Mouse (Mus musculus) stomach, postnatal 0 days (tissue): Measurements from ENCODE around the gene Dctd. TPM values are rescaled to one million over a fixed set of nuclear protein-coding genes. Genes with fewer than 3 reads are reported as not detected.
"Not testable (repeated sequence)": the region's sequence is repeated elsewhere in the genome, so short reads cannot be mapped to it uniquely, and the experiment has no call there.

Source experiments
- ATAC-seq: fragments of 200-750 bp; cut with Nextera tagmentation; 2 replicates; pipeline ENCODE4 v1.8.0; 2017; ENCODE audit not compliant: low FRiP score, low TSS enrichment
- DNase-seq: peaks from one replicate; pipeline ENCODE4 v3.0.0-alpha.2; 2016; ENCODE audit warnings: low spot score
- H3K27ac ChIP-seq: fragments of 300-500 bp; sonication (generic); replicated peaks from 2 replicates; pipeline ENCODE4 v1.5.1; 2014; ENCODE audit warnings: mild to moderate bottlenecking, control low read depth
- H3K27me3 ChIP-seq: fragments of 300-500 bp; sonication (generic); 2 replicates; pipeline ENCODE4 v1.6.1; 2014; ENCODE audit warnings: low read length; ENCODE audit not compliant: control insufficient read depth, insufficient read depth
- H3K36me3 ChIP-seq: fragments of 300-500 bp; sonication (generic); 2 replicates; pipeline ENCODE4 v1.6.1; 2014; ENCODE audit warnings: low read length, mixed read lengths; ENCODE audit not compliant: control insufficient read depth, insufficient read depth
- H3K4me1 ChIP-seq: fragments of 300-500 bp; sonication (generic); replicated peaks from 2 replicates; pipeline ENCODE4 v1.6.1; 2014; ENCODE audit warnings: antibody characterized with exemption; ENCODE audit not compliant: control insufficient read depth, insufficient read depth
- H3K4me2 ChIP-seq: fragments of 300-500 bp; sonication (generic); replicated peaks from 2 replicates; pipeline ENCODE4 v1.6.1; 2014; ENCODE audit warnings: low read depth, mild to moderate bottlenecking, control low read depth, moderate library complexity
- H3K4me3 ChIP-seq: fragments of 300-500 bp; sonication (generic); 2 replicates; pipeline ENCODE4 v1.5.1; 2014; ENCODE audit warnings: low read depth, low read length, control low read depth
- H3K9ac ChIP-seq: fragments of 300-500 bp; sonication (generic); 2 replicates; pipeline ENCODE4 v1.6.1; 2014; ENCODE audit warnings: mild to moderate bottlenecking, low read length, control low read depth, mixed read lengths
- H3K9me3 ChIP-seq: fragments of 300-500 bp; sonication (generic); 2 replicates; pipeline ENCODE4 v1.6.1; 2016; ENCODE audit warnings: low read length; ENCODE audit not compliant: control insufficient read depth
- CTCF ChIP-seq: IDR thresholded peaks from 2 replicates; pipeline ENCODE4 v1.5.1; 2016; ENCODE audit warnings: antibody characterized with exemption, low read depth, mild to moderate bottlenecking, moderate library complexity
- EP300 ChIP-seq: optimal IDR thresholded peaks from 2 replicates; pipeline ENCODE3; 2016; ENCODE audit warnings: antibody characterized with exemption
- WGBS: fragments of 180-500 bp; shearing (Covaris S2); extraction: QIAGEN DNeasy Blood & Tissue Kit; methylation state at CpG from one replicate; pipeline ENCODE4 v1.1.7; 2014; 5-methylcytosine and 5-hydroxymethylcytosine counted together
- polyA plus RNA-seq: library from polyadenylated mRNA; unstranded; fragments of >200 nt; fragmentation: Nextera tagmentation; extraction: Ambion mirVana; gene quantifications from 2 replicates; pipeline ENCODE4 v1.2.1, GENCODE M21; 2015

Dctd gene
- polyA plus RNA-seq, 1 experiment from 2014 or later = 8.4 TPM

- no peak for TF ChIP-seq CTCF
- no peak for TF ChIP-seq EP300
- DNase-seq (no peak), ATAC-seq (no peak)
- Histone ChIP-seq H3K4me1 (no peaks in the 10 kb centered on the region), H3K4me3 (no peak overlapping the region), H3K27ac (no peak overlapping the region), H3K36me3 (no peaks in the 10 kb centered on the region), H3K9me3 (no peaks in the 10 kb centered on the region), H3K27me3 (no peaks in the 10 kb centered on the region), H3K9ac (no peak overlapping the region), H3K4me2 (no peak overlapping the region)
- 88% methylated on average over 1 of the region's 1 CpGs for WGBS
Observed at GRCm38 (mm10) chr8:48177876-48178275, 79.0 kb downstream of the Dctd start.

GRCm38 (mm10) chr8:48178993-48179392, 80.1 kb downstream of the Dctd start:
- no peak for DNase-seq
- TF ChIP-seq EP300 (no peak), CTCF (no peak)
- 51% methylated on average over 4 of the region's 4 CpGs for WGBS

GRCm38 (mm10) chr8:48180146-48180545, 81.3 kb downstream of the Dctd start:
- DNase-seq, H3K9me3 ChIP-seq, H3K9ac ChIP-seq, ATAC-seq, H3K4me2 ChIP-seq, H3K36me3 ChIP-seq, H3K27me3 ChIP-seq, H3K27ac ChIP-seq, H3K4me1 ChIP-seq, H3K4me3 ChIP-seq: not testable (repeated sequence)
- WGBS = 91% methylated on average over 9 of the region's 9 CpGs

More at GRCm38 (mm10) chr8:48178993-48179392, 80.1 kb downstream of the Dctd start:
- no peaks in the 10 kb centered on the region for H3K4me1 ChIP-seq
- no peak overlapping the region for H3K27ac ChIP-seq
- H3K9ac ChIP-seq = no peak overlapping the region
- no peaks in the 10 kb centered on the region for H3K9me3 ChIP-seq
- no peaks in the 10 kb centered on the region for H3K36me3 ChIP-seq
- H3K27me3 ChIP-seq = no peaks in the 10 kb centered on the region
- no peak overlapping the region for H3K4me3 ChIP-seq
- H3K4me2 ChIP-seq = no peak overlapping the region
- ATAC-seq = no peak

GRCm38 (mm10) chr8:48181000-48181399, 82.1 kb downstream of the Dctd start:
- no peaks in the 10 kb centered on the region for H3K9me3 ChIP-seq

GRCm38 (mm10) chr8:48183758-48184157, 84.9 kb downstream of the Dctd start:
- no peaks in the 10 kb centered on the region for H3K4me1 ChIP-seq
- DNase-seq (no peak), ATAC-seq (no peak)
- H3K4me3 ChIP-seq = no peak overlapping the region
- no peak overlapping the region for H3K4me2 ChIP-seq
- no peak overlapping the region for H3K9ac ChIP-seq
- no peak overlapping the region for H3K27ac ChIP-seq
- H3K36me3 ChIP-seq = no peaks in the 10 kb centered on the region
- WGBS = 87% methylated on average over 7 of the region's 7 CpGs
- no peak for TF ChIP-seq EP300
- no peak for TF ChIP-seq CTCF
- no peaks in the 10 kb centered on the region for H3K27me3 ChIP-seq
- no peaks in the 10 kb centered on the region for H3K9me3 ChIP-seq

More at GRCm38 (mm10) chr8:48181000-48181399, 82.1 kb downstream of the Dctd start:
- H3K27me3 ChIP-seq = no peaks in the 10 kb centered on the region
- H3K9ac ChIP-seq = no peak overlapping the region
- TF ChIP-seq EP300 = no peak
- TF ChIP-seq CTCF = no peak
- ATAC-seq (no peak), DNase-seq (no peak)
- no peak overlapping the region for H3K4me2 ChIP-seq
- no peaks in the 10 kb centered on the region for H3K4me1 ChIP-seq
- H3K36me3 ChIP-seq = no peaks in the 10 kb centered on the region
- no peak overlapping the region for H3K27ac ChIP-seq
- WGBS = 96% methylated on average over 3 of the region's 3 CpGs
- no peak overlapping the region for H3K4me3 ChIP-seq

GRCm38 (mm10) chr8:48188586-48188985, 89.7 kb downstream of the Dctd start:
- Histone ChIP-seq H3K9ac (no peak overlapping the region), H3K36me3 (no peaks in the 10 kb centered on the region), H3K9me3 (no peaks in the 10 kb centered on the region), H3K4me2 (no peak overlapping the region), H3K27me3 (no peaks in the 10 kb centered on the region), H3K4me3 (no peak overlapping the region), H3K4me1 (no peaks in the 10 kb centered on the region), H3K27ac (no peak overlapping the region)
- over 99% methylated on average over 12 of the region's 12 CpGs for WGBS
- TF ChIP-seq EP300 = no peak
- no peak for TF ChIP-seq CTCF
- no peak for DNase-seq
- no peak for ATAC-seq
